14 mouse cellular contexts compared by ENCODE assay signal in the genomic region with DNA sequence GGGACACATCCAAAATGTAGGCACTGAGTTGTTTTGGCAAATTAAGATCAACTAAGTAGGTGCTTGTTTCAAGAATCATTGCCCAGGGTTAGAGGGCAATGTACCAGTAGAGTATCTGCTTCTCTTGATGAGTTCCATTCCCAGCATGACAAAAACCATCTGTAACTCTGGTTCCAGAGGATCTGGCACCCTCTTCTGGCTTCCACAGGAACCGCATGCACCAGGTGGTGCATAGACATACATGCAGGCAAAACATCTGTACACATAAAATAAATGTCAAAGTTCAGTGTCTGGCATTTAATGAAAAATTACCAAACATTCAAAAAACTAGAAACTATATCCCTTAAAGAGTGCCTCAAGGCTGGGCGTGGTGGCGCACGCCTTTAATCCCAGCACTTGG.
DNase-seq lines count a peak whose midpoint lies in the region; ATAC-seq and TF ChIP-seq lines count a peak whose summit lies in the region.
"Had no signal": no experiment of that assay in that cellular context is flagged by ENCODE, and none has a peak within 500 bp of the region (broad histone marks: within the 10 kb centered on the region; RNA-seq: fewer than 3 reads in every experiment).

No protein-coding gene starts in this region.

- H3K4me1 ChIP-seq in intestine, postnatal 0 days (replicated peaks; ENCODE audit: control insufficient read depth, insufficient read depth, low read length): no peaks in the 10 kb centered on the region
- H3K4me1 ChIP-seq in intestine, embryonic 16.5 days (ENCODE audit: control insufficient read depth, insufficient read depth, low read length): no peaks in the 10 kb centered on the region
- H3K4me1 ChIP-seq in thymus, adult 2 months (replicated peaks; ENCODE audit: control insufficient read depth, insufficient read depth, low read length): no peaks in the 10 kb centered on the region
- no peaks in the 10 kb centered on the region for H3K4me1 ChIP-seq in stomach, postnatal 0 days (replicated peaks; ENCODE audit: control insufficient read depth, insufficient read depth)

- in situ Hi-C loops in Patski (cut with MboI; ENCODE audit: low pct_unique_long_range_greater_than_20kb): no loop called here

- no peak overlapping the region for H3K27ac ChIP-seq in intestine, postnatal 0 days (ENCODE audit: low read depth, low read length)
- H3K27ac ChIP-seq in intestine, embryonic 16.5 days (ENCODE audit: low read length): no peak overlapping the region
- H3K27ac ChIP-seq in thymus, adult 2 months (ENCODE audit: control insufficient read depth, insufficient read depth, low read length): no peak overlapping the region
- no peak overlapping the region for H3K27ac ChIP-seq in stomach, postnatal 0 days (replicated peaks)

- H3K4me3 ChIP-seq in intestine, postnatal 0 days (ENCODE audit: low read depth, low read length): no peak overlapping the region
- no peak overlapping the region for H3K4me3 ChIP-seq in intestine, embryonic 16.5 days (ENCODE audit: low read length)
- no peak overlapping the region for H3K4me3 ChIP-seq in thymus, adult 2 months (ENCODE audit: control insufficient read depth, insufficient read depth, low read length)
- no peak overlapping the region for H3K4me3 ChIP-seq in stomach, postnatal 0 days (ENCODE audit: low read depth, low read length)
- H3K4me3 ChIP-seq: myocyte had no signal

- no peaks in the 10 kb centered on the region for H3K9me3 ChIP-seq in intestine, postnatal 0 days (ENCODE audit: control insufficient read depth)
- H3K9me3 ChIP-seq in intestine, embryonic 16.5 days (ENCODE audit: control insufficient read depth, low read length): no peaks in the 10 kb centered on the region; the same call in 1 of the 2 replicates
- H3K9me3 ChIP-seq in stomach, postnatal 0 days (ENCODE audit: control insufficient read depth, low read length): no peaks in the 10 kb centered on the region

- POLR2A ChIA-PET in Patski (lab: Charles Lee): no interaction called here

- peak; percentile 27 for DNase-seq in thymus, adult 2 months
- no peak for DNase-seq in thymus, adult 18-20 months
- DNase-seq in Patski (ENCODE audit: low read depth, low spot score) (no peak), adipocyte (ENCODE audit: low spot score) (no peak)
- no peak for DNase-seq in stomach, postnatal 0 days (ENCODE audit: low spot score)
- no peak for DNase-seq in spleen, postnatal 14 days (ENCODE audit: low spot score in 2 of 2)
- DNase-seq: adrenal gland, adult 8-10 months; heart, adult 18-20 months; heart, postnatal 36 days; layer of hippocampus, postnatal 36 days; spleen, adult 18-20 months had no signal

- peak; percentile 59 for TF ChIP-seq CTCF in intestine, postnatal 0 days (IDR thresholded peaks at IDR 0.05; ENCODE audit: low read depth)
- no peak for TF ChIP-seq CTCF in thymus, adult 2 months (IDR thresholded peaks at IDR 0.05; ENCODE audit: borderline replicate concordance, control insufficient read depth, extremely low read depth, insufficient read depth, low read length, poor library complexity)
- peak; percentile 39 for TF ChIP-seq CTCF in Patski (IDR thresholded peaks at IDR 0.05)
- TF ChIP-seq CTCF in stomach, postnatal 0 days (IDR thresholded peaks at IDR 0.05; ENCODE audit: low read depth): peak; percentile 52

- CTCF ChIA-PET in Patski (lab: Charles Lee): interaction anchor here (0.7 to 2.2 kb wide), 2 partner anchors 18 to 30 kb away, joined by 3 to 11 read pairs; no protein-coding TSS in a partner anchor

- H3K4me2 ChIP-seq in intestine, postnatal 0 days (replicated peaks; ENCODE audit: low read depth): no peak overlapping the region
- no peak overlapping the region for H3K4me2 ChIP-seq in intestine, embryonic 16.5 days (ENCODE audit: low read depth, low read length)
- no peak overlapping the region for H3K4me2 ChIP-seq in stomach, postnatal 0 days (replicated peaks; ENCODE audit: low read depth)

- no peak for ATAC-seq in intestine, postnatal 0 days
- ATAC-seq in intestine, embryonic 16.5 days: no peak
- ATAC-seq in Patski: no peak
- ATAC-seq in stomach, postnatal 0 days (ENCODE audit: low FRiP score, low TSS enrichment): no peak

- TF ChIP-seq POLR2A in thymus, adult 2 months (IDR thresholded peaks at IDR 0.05; ENCODE audit: control insufficient read depth, extremely low read depth, insufficient read depth, low read length, poor library complexity): no peak

- H3K9ac ChIP-seq in intestine, postnatal 0 days (ENCODE audit: low read depth, low read length): no peak overlapping the region
- H3K9ac ChIP-seq in intestine, embryonic 16.5 days (ENCODE audit: low read depth, low read length): no peak overlapping the region
- no peak overlapping the region for H3K9ac ChIP-seq in stomach, postnatal 0 days (ENCODE audit: low read length)

- no peaks in the 10 kb centered on the region for H3K36me3 ChIP-seq in intestine, postnatal 0 days (ENCODE audit: control insufficient read depth, insufficient read depth)
- no peaks in the 10 kb centered on the region for H3K36me3 ChIP-seq in intestine, embryonic 16.5 days (ENCODE audit: control insufficient read depth, insufficient read depth, low read length)
- no peaks in the 10 kb centered on the region for H3K36me3 ChIP-seq in thymus, adult 2 months (ENCODE audit: control insufficient read depth, insufficient read depth, low read length)
- H3K36me3 ChIP-seq in stomach, postnatal 0 days (ENCODE audit: control insufficient read depth, insufficient read depth, low read length): no peaks in the 10 kb centered on the region

- TF ChIP-seq EP300 in stomach, postnatal 0 days (optimal IDR thresholded peaks at IDR 0.05): no peak

- H3K27me3 ChIP-seq in intestine, postnatal 0 days (replicated peaks; ENCODE audit: control insufficient read depth, insufficient read depth, low read length): no peaks in the 10 kb centered on the region
- H3K27me3 ChIP-seq in intestine, embryonic 16.5 days (replicated peaks; ENCODE audit: control insufficient read depth, insufficient read depth, low read length): no peaks in the 10 kb centered on the region
- H3K27me3 ChIP-seq in thymus, adult 2 months (ENCODE audit: control insufficient read depth, insufficient read depth, low read length): no peaks in the 10 kb centered on the region
- no peaks in the 10 kb centered on the region for H3K27me3 ChIP-seq in Patski
- no peaks in the 10 kb centered on the region for H3K27me3 ChIP-seq in stomach, postnatal 0 days (ENCODE audit: control insufficient read depth, insufficient read depth, low read length)

- WGBS in intestine, postnatal 0 days: 99% methylated on average over 4 of the region's 4 CpGs
- 95% methylated on average over 4 of the region's 4 CpGs for WGBS in intestine, embryonic 16.5 days
- WGBS in thymus, adult 2 months: 99% methylated on average over 4 of the region's 4 CpGs
- 95% methylated on average over 4 of the region's 4 CpGs for WGBS in stomach, postnatal 0 days
